Mouse (Mus musculus) heart, postnatal 25 days (tissue): ENCODE measurements around the gene Tmem164. TPM values are rescaled to one million over a fixed set of nuclear protein-coding genes. Genes with fewer than 3 reads are reported as not detected.

Source experiments
- DNase-seq: peaks from one replicate; pipeline ENCODE4 v3.0.0; 2022; ENCODE audit warnings: low spot score
- intact Hi-C: fragments of 180-260 bp; cut with DNase I; formaldehyde crosslinking; loops from one replicate; pipeline ENCODE4 v1.15.1; 2025
- total RNA-seq, 2 experiments: library from RNA; stranded (reverse); gene quantifications; 2 replicates each; pipeline ENCODE4 v1.2.3; 2021

Gene Tmem164
- total RNA-seq, 2 experiments from 2014 or later = 22.8 to 39.9 TPM

GRCm38 (mm10) chrX:142813146-142813545 is 131.9 kb downstream of the Tmem164 start:
- no peak for DNase-seq
- intact Hi-C loops = no loop called here

- no peak for DNase-seq
- intact Hi-C loops = loop anchor here (1.0 to 2.0 kb wide), 3 partner anchors 233 to 627 kb away; no protein-coding TSS in a partner anchor
Observed at GRCm38 (mm10) chrX:142818057-142818682, 137.0 kb downstream of the Tmem164 start.

DNA sequence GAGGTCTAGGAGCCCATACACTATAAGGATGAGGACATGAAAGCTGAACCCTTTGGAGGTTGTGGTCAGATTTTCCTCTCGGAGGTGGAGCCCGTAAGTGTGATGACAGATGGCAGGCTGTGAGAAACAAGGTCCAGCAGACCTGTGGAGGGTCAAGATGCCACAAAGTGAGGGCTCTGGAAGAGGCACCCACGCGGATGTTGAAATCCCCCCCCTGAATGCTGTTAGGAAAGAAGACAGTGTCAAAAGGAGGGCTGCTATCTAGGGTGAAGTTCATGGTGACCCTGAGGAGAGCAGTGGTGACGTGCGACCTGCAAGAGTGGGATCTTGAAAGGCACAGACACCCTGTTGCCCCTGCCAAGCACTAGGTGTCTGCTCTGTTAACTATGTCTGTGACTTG is 140.0 kb downstream of the Tmem164 start:
- intact Hi-C loops = no loop called here

DNA sequence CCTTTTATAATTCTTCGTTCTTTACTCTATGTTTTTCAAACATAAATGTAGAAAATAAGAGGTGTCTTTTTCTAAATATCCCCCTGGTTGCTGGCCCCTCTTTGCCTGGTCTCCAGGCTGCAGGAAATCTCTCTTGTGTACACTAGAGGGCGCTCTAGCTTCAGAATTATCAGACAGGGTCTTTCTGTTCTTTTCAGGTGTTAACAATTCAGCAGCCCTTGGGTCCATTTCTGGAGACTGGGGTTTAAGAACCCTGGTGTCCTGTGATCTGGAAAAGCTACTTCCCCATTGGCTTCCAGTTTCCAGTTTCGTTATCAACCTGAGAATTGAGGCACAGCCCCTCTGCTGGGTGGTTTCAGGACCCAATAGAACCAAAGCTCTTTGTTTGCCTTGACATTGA is 140.6 kb downstream of the Tmem164 start:
- intact Hi-C loops = no loop called here
- DNase-seq = no peak

More for the DNA sequence above, 140.0 kb downstream of the Tmem164 start:
- no peak for DNase-seq

DNA sequence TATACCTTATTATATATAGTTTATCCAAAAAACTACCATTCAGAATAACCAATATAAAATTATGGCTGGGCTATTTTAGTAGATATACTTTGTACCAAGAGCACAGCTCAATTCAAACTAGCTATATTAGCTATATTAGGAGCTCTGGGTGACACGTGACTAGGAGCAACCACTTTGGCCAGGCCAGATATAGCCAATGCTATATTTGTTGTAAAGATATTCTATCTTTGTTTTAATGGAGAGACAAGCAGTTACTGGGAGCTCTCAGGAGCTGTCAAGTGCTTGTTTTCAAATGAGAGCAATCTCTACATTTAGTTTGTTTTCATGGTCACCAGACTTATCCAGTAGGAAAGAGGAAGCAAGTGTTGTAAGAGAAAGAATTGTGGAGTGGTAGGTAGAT is 144.1 kb downstream of the Tmem164 start:
- intact Hi-C loops = no loop called here
- no peak for DNase-seq

DNA sequence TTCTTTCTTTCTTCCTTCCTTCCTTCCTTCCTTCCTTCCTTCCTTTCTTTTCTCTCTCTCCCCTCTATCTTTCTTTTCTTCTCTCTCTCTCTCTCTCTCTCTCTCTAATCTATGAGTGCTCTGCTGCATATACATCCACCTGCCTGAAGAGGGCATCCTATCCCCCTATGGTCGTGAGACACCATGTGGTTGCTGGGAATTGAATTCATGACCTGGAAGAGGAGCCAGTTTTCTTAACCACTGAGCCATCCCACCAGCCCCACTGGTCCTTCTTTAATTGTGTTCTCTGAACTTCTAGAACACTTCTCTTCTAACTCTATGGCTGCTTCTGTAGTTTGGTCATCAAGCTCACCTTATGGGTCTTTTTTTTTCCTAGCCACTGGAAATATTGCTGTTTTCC is 146.4 kb downstream of the Tmem164 start:
- intact Hi-C loops = no loop called here
- DNase-seq = no peak

- intact Hi-C loops = no loop called here
- no peak for DNase-seq
Observed at GRCm38 (mm10) chrX:142828184-142828908, 147.1 kb downstream of the Tmem164 start.

DNA sequence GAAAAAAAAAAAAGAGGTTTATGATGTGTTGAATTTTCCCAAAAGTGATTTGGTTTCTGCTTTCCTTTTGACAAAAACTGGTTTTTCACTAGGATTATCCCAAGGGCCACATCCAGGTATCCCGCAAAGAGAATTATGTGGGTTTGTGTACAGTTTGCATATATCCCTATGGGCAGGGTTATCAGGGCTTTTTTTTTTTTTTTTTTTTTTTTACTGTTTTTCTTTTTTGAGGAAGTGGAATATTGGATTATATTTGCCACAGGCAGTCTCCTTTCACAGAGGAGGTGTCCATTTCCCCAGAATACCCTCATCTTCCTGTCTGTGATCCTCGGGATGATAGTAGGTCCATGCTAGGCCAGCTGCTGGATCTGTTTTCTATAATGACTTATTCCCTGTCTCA is 148.1 kb downstream of the Tmem164 start:
- no peak for DNase-seq
- intact Hi-C loops = no loop called here

- DNase-seq = no peak
- intact Hi-C loops = no loop called here
Observed at GRCm38 (mm10) chrX:142829866-142830470, 148.8 kb downstream of the Tmem164 start.

GRCm38 (mm10) chrX:142830572-142830971 is 149.4 kb downstream of the Tmem164 start:
- no peak for DNase-seq
- intact Hi-C loops = no loop called here

- intact Hi-C loops = no loop called here
Observed at GRCm38 (mm10) chrX:142832221-142832620, 151.0 kb downstream of the Tmem164 start.

DNA sequence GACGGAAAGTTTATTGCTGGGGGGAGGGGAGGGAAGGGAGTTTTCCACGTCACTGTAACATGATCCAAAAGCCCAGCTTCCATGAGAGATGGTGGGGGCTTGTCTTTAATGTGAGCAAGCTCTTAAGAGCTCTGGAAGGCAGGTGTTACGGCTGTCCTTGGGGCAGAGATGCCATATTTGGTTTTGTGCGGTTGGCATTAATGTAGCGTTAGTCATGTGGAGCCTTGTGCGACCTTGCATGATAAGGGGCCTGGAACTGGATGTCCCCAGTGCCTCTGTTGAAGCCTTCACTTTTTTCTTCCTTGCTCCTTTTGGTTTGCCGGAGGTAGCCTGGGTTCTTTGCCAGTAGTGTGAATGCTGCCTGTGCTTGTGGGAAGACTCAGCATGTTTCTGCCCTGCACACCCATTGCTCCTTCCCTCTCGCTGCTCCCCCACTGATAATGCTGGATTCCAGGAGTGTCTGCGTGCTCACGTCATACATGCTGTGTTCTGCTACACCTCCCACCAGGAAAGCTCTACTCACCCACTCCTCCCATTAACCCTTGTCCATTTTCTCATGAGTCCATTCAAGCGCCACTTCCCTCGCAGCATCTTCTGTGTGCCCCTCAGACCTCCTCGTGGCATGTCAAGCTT is 152.1 kb downstream of the Tmem164 start:
- intact Hi-C loops = no loop called here
- no peak for DNase-seq

More at GRCm38 (mm10) chrX:142832221-142832620, 151.0 kb downstream of the Tmem164 start:
- DNase-seq = no peak

- DNase-seq = no peak
- intact Hi-C loops = no loop called here
Observed at GRCm38 (mm10) chrX:142834807-142835206, 153.6 kb downstream of the Tmem164 start.

- intact Hi-C loops = no loop called here
- no peak for DNase-seq
Observed at GRCm38 (mm10) chrX:142836399-142836798, 155.2 kb downstream of the Tmem164 start.

- intact Hi-C loops = no loop called here
- DNase-seq = no peak
Observed at GRCm38 (mm10) chrX:142837316-142837715, 156.1 kb downstream of the Tmem164 start.

DNA sequence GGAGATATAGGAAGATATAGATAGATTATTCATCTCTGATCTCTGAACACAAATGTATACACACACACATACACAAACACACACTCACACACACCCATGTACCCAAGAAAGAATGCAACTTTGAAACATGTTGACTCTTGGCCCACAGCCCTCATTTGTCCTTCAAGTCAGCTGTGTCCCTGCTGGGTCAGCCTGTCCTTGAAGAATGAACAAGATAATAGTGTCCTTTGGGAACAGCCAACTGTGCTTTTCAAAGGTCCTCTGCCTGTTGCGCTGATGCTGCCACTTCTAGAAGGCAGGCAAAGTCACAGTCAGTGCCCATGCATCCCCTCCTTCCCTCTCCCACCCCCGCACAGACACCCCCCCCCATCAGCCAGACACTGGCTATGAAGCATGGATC is 157.6 kb downstream of the Tmem164 start:
- intact Hi-C loops = no loop called here
- DNase-seq = no peak

DNA sequence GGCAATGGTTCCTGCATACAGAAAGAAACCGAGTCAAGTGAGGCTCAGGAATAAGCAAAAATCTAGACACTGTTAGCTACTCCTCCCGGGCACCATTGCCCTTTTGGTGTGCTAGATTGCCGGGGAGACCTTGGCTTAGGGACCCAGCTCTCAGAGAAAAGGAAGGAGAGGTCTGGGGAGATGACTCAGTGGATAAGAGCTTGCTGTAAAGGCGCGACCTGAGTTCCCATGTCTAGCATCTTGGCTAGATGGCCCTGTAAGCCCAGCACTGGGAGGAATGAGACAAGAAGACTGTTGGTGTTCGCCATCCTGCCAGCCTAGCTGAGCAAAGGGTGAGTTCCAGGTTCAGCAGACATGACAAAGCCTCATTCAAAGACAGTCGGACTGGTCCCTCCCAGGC is 158.2 kb downstream of the Tmem164 start:
- intact Hi-C loops = no loop called here
- DNase-seq = no peak

- DNase-seq = no peak
- intact Hi-C loops = no loop called here
Observed at GRCm38 (mm10) chrX:142841916-142842315, 160.7 kb downstream of the Tmem164 start.

DNA sequence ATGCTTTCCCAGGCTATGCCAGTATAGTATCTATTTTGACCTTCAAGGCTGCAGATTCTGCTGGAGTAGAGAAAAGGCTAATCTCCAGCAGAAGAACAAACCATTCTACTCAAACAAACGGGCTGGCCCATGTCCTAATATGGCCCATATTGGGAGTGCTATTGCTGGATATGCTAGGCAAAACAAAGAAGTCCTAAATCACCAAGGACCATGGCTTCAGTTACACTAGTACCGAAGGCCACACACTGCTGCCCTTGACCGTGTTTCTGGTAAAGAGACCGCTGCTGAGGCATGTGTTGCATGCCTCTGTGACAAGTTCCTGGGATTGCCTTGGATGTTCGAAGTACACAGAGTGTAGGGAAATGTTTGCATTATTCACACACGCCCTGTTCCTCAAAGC is 165.1 kb downstream of the Tmem164 start:
- no peak for DNase-seq
- intact Hi-C loops = no loop called here

DNA sequence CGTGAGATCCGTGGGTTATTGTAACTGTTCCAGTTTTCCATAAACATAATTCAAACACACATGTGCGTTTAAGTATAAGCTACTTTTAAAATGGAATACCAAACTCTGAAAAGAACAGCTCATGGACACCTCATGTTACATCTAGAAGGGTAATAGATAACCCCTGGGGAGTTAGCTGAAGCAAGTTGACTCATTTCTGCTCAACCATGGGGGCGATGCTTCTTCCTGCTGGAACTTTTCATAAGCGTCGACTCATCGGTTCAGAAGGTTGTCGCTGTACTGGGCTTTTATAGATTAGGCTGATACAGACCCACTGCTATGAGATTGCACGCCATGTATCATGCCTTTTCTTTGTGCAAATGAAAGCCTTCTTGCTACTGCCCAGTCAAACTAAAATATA is 166.8 kb downstream of the Tmem164 start:
- no peak for DNase-seq
- intact Hi-C loops = no loop called here

DNA sequence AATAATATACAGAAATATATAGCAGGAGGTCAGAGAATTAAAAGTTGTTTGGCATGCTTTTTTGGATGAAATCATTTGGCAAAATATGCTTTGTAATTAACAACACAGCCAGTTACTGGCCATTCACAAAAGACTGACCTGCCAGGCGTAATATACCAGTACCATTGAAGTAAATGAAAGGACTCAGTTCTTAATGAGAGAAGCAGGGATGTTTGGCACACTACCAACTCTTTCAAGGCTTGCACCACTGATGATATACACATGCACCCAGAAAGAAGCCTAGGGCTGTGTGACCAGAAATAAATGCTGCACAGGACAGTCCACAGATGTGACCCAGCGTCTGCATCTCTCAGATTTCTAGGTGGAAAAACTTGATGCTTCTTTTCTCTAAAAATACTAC is 188.6 kb downstream of the Tmem164 start:
- intact Hi-C loops = no loop called here
- DNase-seq = no peak
